Mouse (Mus musculus) C2C12 (cell line): ENCODE data around the gene Map1b. TPM values are rescaled to one million over a fixed set of nuclear protein-coding genes. Genes with fewer than 3 reads are reported as not detected.

Experiments used
- H3K27me3 ChIP-seq: one replicate; pipeline ENCODE4 v1.6.1; 2011; ENCODE audit not compliant: control insufficient read depth, insufficient read depth, insufficient read length
- H3K36me3 ChIP-seq: one replicate; pipeline ENCODE4 v1.6.1; 2011; ENCODE audit not compliant: control insufficient read depth, insufficient read depth
- H3K4me3 ChIP-seq: one replicate; pipeline ENCODE4 v1.5.1; 2011; ENCODE audit warnings: mild to moderate bottlenecking, control low read depth; ENCODE audit not compliant: poor library complexity, insufficient read depth, severe bottlenecking
- H3K79me2 ChIP-seq: one replicate; pipeline ENCODE4 v1.6.1; 2011; ENCODE audit not compliant: control insufficient read depth, insufficient read depth
- H3K79me3 ChIP-seq: one replicate; pipeline ENCODE4 v1.6.1; 2011; ENCODE audit warnings: low read depth, control low read depth
- H3ac ChIP-seq: one replicate; pipeline ENCODE3; 2011; ENCODE audit warnings: low read depth; ENCODE audit not compliant: control insufficient read depth, insufficient read length
- CEBPB ChIP-seq: IDR thresholded peaks from one replicate; pipeline ENCODE4 v1.6.1; 2011; ENCODE audit warnings: low read depth, mild to moderate bottlenecking, control low read depth, moderate library complexity
- CTCF ChIP-seq: IDR thresholded peaks from one replicate; pipeline ENCODE4 v1.5.1; 2011; ENCODE audit not compliant: control insufficient read depth, insufficient read depth, insufficient read length
- FOSL1 ChIP-seq: IDR thresholded peaks from one replicate; pipeline ENCODE4 v1.8.0; 2011; ENCODE audit warnings: mild to moderate bottlenecking, low read length; ENCODE audit not compliant: poor library complexity, insufficient read depth, severe bottlenecking
- MAX ChIP-seq: IDR thresholded peaks from one replicate; pipeline ENCODE4 v1.6.1; 2011; ENCODE audit warnings: mild to moderate bottlenecking, control low read depth
- MYOD1 ChIP-seq: IDR thresholded peaks from one replicate; pipeline ENCODE4 v1.6.1; 2011; ENCODE audit warnings: low read depth; ENCODE audit not compliant: control insufficient read depth, insufficient read length
- MYOG ChIP-seq: IDR thresholded peaks from one replicate; pipeline ENCODE4 v1.6.1; 2011; ENCODE audit not compliant: control insufficient read depth, insufficient read length; ENCODE audit errors: extremely low read depth
- USF1 ChIP-seq: IDR thresholded peaks from one replicate; pipeline ENCODE4 v1.6.1; 2011; ENCODE audit warnings: low read depth, mild to moderate bottlenecking, control low read depth, moderate library complexity
- polyA plus RNA-seq: library from polyadenylated mRNA; unstranded; fragments of >200 nt; fragmentation: generic; extraction: Trizol; gene quantifications from one replicate; pipeline ENCODE4 v1.2.1, GENCODE M21; 2012; ENCODE audit warnings: missing spikeins

The Map1b gene
- polyA plus RNA-seq, 1 experiment, result 26.4 TPM

GRCm38 (mm10) chr13:99443484-99444175 lies 72.7 kb downstream of the Map1b start:
- H3K79me2 ChIP-seq, result peaks cover 76% of the 10 kb centered on the region
- no peak for TF ChIP-seq USF1
- TF ChIP-seq MYOG, result no peak
- TF ChIP-seq FOSL1, result no peak
- no peak for TF ChIP-seq MYOD1
- no peak for TF ChIP-seq CTCF
- no peak for TF ChIP-seq MAX
- TF ChIP-seq CEBPB, result no peak
- no peak overlapping the region for H3ac ChIP-seq
- H3K36me3 ChIP-seq, result peaks cover 51% of the 10 kb centered on the region
- H3K4me3 ChIP-seq, result no peak overlapping the region
- peaks cover 24% of the 10 kb centered on the region for H3K79me3 ChIP-seq
- no peaks in the 10 kb centered on the region for H3K27me3 ChIP-seq

- H3K4me3 ChIP-seq, result no peak overlapping the region
Observed at GRCm38 (mm10) chr13:99442434-99443249, 73.7 kb downstream of the Map1b start.

DNA sequence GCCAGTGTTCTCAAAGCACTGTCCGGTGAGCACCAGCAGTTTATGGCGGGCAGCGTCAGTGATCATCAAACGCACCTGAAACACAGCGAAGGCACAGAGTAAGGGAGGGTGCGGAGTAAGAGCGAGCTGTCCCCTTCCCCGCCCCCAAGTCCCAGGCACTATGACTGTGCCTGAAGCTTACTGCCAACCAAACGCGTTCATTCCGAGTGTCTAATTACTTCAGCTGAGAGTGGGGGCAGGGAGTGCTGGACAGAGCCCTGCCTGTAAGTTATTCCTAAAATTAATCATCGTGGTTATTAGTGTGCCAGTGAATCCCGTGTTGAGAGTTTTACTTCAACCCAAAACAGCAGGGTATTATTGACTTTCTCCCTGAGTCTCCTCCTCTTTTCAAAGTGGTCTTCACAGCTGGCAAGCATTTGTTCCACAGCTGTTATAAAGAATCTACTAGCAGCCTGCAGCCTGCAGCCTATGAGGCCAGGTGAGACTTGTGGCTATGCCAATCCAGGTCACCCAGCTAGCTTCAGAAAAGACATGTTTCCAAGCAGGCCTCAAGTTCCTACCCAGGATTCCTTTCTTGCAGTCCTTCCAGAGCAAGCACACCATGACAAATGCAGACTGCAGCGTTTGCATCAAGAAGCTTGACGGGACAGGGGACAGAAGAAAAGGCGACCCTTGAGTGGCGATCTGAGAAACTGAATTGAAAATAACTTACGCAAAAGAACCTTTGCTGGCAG lies 74.5 kb downstream of the Map1b start:
- no peaks in the 10 kb centered on the region for H3K27me3 ChIP-seq
- peaks cover 68% of the 10 kb centered on the region for H3K36me3 ChIP-seq
- peaks cover 26% of the 10 kb centered on the region for H3K79me3 ChIP-seq
- H3ac ChIP-seq, result no peak overlapping the region
- H3K4me3 ChIP-seq, result no peak overlapping the region
- no peak for TF ChIP-seq MYOG
- no peak for TF ChIP-seq MAX
- TF ChIP-seq USF1, result no peak
- TF ChIP-seq FOSL1, result no peak
- peaks cover 74% of the 10 kb centered on the region for H3K79me2 ChIP-seq

More at GRCm38 (mm10) chr13:99442434-99443249, 73.7 kb downstream of the Map1b start:
- Histone ChIP-seq H3K36me3 (peaks cover 61% of the 10 kb centered on the region), H3K79me2 (peaks cover 71% of the 10 kb centered on the region), H3K27me3 (no peaks in the 10 kb centered on the region), H3K79me3 (peaks cover 24% of the 10 kb centered on the region), H3ac (no peak overlapping the region)
- peak; percentile 50 for TF ChIP-seq MAX
- no peak for TF ChIP-seq MYOG
- no peak for TF ChIP-seq CTCF
- TF ChIP-seq FOSL1, result peak; percentile 57
- TF ChIP-seq MYOD1, result no peak

DNA sequence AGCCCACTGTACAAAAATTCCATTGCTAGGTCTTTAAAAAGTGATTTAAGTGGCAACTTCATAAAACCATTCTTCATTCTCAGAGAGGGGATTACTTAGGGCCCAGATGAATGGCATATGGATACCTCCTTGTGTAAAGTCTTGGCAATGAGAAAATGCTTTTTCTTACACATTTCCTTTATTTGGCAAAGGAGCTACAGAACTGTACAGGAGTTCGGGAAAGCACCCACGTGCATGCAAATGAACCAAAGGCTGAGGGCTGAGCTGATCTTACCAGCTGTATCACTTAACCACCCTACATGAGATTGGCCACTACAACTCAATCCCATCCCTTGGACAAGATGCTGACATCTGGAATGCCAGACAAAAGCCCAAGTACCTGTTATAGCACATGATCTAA lies 76.1 kb downstream of the Map1b start:
- TF ChIP-seq FOSL1 (no peak), CEBPB (no peak), MAX (no peak), MYOD1 (no peak), CTCF (no peak), MYOG (no peak), USF1 (no peak)
- H3K27me3 ChIP-seq, result no peaks in the 10 kb centered on the region
- H3K36me3 ChIP-seq, result peaks cover 84% of the 10 kb centered on the region
- H3K79me2 ChIP-seq, result peaks cover 57% of the 10 kb centered on the region
- H3K79me3 ChIP-seq, result peaks cover 12% of the 10 kb centered on the region
- no peak overlapping the region for H3ac ChIP-seq
- H3K4me3 ChIP-seq, result no peak overlapping the region

DNA sequence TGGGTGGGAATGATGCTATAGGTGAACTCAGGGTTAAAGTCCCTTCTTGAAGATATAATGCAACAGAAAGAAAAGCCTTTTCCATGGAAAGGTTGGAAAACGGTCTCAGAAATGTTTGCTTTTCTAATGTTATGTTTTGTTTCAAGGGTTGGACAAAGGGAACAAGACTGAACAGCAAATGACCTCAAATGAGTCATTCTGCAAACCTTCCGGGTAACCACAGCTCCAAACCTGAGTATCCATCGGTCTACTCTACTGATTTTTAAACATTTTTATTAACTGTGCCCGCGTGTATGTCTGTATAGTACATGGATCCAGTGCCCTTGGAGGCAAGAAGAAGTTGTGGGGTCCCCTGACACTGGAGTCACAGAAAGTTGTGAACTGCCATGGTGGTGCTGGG lies 77.0 kb downstream of the Map1b start:
- Histone ChIP-seq H3K79me2 (peaks cover 49% of the 10 kb centered on the region), H3K27me3 (no peaks in the 10 kb centered on the region), H3K79me3 (peaks cover 4% of the 10 kb centered on the region), H3ac (no peak overlapping the region), H3K36me3 (peaks cover 89% of the 10 kb centered on the region), H3K4me3 (no peak overlapping the region)
- no peak for TF ChIP-seq MAX
- TF ChIP-seq FOSL1, result peak; percentile 3
- no peak for TF ChIP-seq USF1

DNA sequence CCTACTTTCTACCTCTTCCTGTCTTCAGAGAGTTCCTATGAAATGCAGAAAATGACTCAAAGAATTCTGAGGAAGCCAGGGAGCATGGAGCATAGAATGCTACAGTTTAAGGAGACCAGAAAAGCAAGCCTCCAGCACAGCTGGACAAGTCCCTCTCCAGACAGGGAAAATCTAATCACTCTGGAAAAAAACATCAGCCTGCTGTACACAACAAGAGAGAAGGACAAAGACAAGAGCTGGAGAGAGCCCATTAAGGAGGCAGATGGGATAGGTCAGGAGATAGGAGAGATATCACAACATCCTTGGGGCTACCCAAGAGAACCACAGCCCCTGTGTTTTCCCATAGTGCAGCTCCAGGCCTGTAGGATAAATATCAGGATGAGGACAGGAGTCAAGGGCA lies 79.3 kb downstream of the Map1b start:
- H3K4me3 ChIP-seq, result no peak overlapping the region
- peaks cover 31% of the 10 kb centered on the region for H3K79me2 ChIP-seq
- H3K79me3 ChIP-seq, result peaks cover 2% of the 10 kb centered on the region
- no peaks in the 10 kb centered on the region for H3K27me3 ChIP-seq
- TF ChIP-seq CTCF, result no peak
- TF ChIP-seq USF1, result no peak
- no peak overlapping the region for H3ac ChIP-seq
- H3K36me3 ChIP-seq, result peaks cover 93% of the 10 kb centered on the region
